Mouse (Mus musculus) MN1 (cell line): ENCODE data around the gene Poglut1.
"Not testable (repeated sequence)": the region's sequence is repeated elsewhere in the genome, so short reads cannot be mapped to it uniquely, and the experiment has no call there.

Experiments
- DNase-seq: peaks from one replicate; pipeline ENCODE4 v3.0.0-alpha.2; 2016; ENCODE audit warnings: low spot score

Gene Poglut1

GRCm38 (mm10) chr16:38536544-38537146, 13.4 kb downstream of the Poglut1 start:
- DNase-seq, result peak; percentile 33

- DNase-seq, result no peak
These were observed 23.8 kb downstream of the Poglut1 start for GRCm38 (mm10) chr16:38526264-38526663.

- peak; percentile 94 for DNase-seq
These were observed 27.7 kb downstream of the Poglut1 start, which contains the start of gene Timmdc1 for GRCm38 (mm10) chr16:38522129-38523084. Gene Timmdc1 (minus strand): TSS chr16:38522663.

- DNase-seq, result peak; percentile 9
These were observed 28.7 kb downstream of the Poglut1 start for GRCm38 (mm10) chr16:38521211-38521987.

GRCm38 (mm10) chr16:38519140-38519539, 30.9 kb downstream of the Poglut1 start:
- DNase-seq, result peak; percentile 12

GRCm38 (mm10) chr16:38510846-38511245, 39.2 kb downstream of the Poglut1 start:
- no peak for DNase-seq

GRCm38 (mm10) chr16:38506041-38506634, 43.9 kb downstream of the Poglut1 start:
- DNase-seq, result peak; percentile 70

GRCm38 (mm10) chr16:38503528-38503927, 46.5 kb downstream of the Poglut1 start:
- DNase-seq, result no peak

GRCm38 (mm10) chr16:38502469-38502868, 47.6 kb downstream of the Poglut1 start:
- DNase-seq, result no peak

GRCm38 (mm10) chr16:38496604-38497140, 53.4 kb downstream of the Poglut1 start:
- DNase-seq, result no peak

GRCm38 (mm10) chr16:38493890-38494289, 56.2 kb downstream of the Poglut1 start:
- no peak for DNase-seq

GRCm38 (mm10) chr16:38492551-38492950, 57.5 kb downstream of the Poglut1 start:
- DNase-seq, result no peak

- no peak for DNase-seq
These were observed 66.3 kb downstream of the Poglut1 start for GRCm38 (mm10) chr16:38483582-38484309.

- DNase-seq, result no peak
These were observed 67.1 kb downstream of the Poglut1 start for GRCm38 (mm10) chr16:38482780-38483562.

GRCm38 (mm10) chr16:38481327-38481726, 68.7 kb downstream of the Poglut1 start:
- no peak for DNase-seq

GRCm38 (mm10) chr16:38478296-38478695, 71.8 kb downstream of the Poglut1 start:
- no peak for DNase-seq

- DNase-seq, result not testable (repeated sequence)
These were observed 72.8 kb downstream of the Poglut1 start for GRCm38 (mm10) chr16:38477241-38477608.

GRCm38 (mm10) chr16:38476312-38477240, 73.5 kb downstream of the Poglut1 start:
- DNase-seq, result peak; percentile 38
